Mouse (Mus musculus) limb, embryonic 10.5 days (tissue): ENCODE measurements around the gene Ankfn1. TPM values are rescaled to one million over a fixed set of nuclear protein-coding genes. Genes with fewer than 3 reads are reported as not detected.

Experiments used
- DNase-seq: peaks from one replicate; pipeline ENCODE4 v3.0.0-alpha.2; 2017; ENCODE audit warnings: low spot score
- H3K27ac ChIP-seq: fragments of 300-500 bp; sonication (generic); 2 replicates; pipeline ENCODE4 v1.5.1; 2016; ENCODE audit warnings: mild to moderate bottlenecking
- H3K27me3 ChIP-seq: fragments of 300-500 bp; sonication (generic); 2 replicates; pipeline ENCODE4 v1.6.1; 2016; ENCODE audit warnings: low read depth, mild to moderate bottlenecking; ENCODE audit not compliant: poor library complexity, severe bottlenecking
- H3K36me3 ChIP-seq: fragments of 300-500 bp; sonication (generic); 2 replicates; pipeline ENCODE4 v1.6.1; 2016; ENCODE audit warnings: mild to moderate bottlenecking, moderate library complexity
- H3K4me1 ChIP-seq: fragments of 300-500 bp; sonication (generic); 2 replicates; pipeline ENCODE4 v1.6.1; 2016
- H3K4me3 ChIP-seq: fragments of 300-500 bp; sonication (generic); 2 replicates; pipeline ENCODE4 v1.5.1; 2016; ENCODE audit warnings: mild to moderate bottlenecking, moderate library complexity
- H3K9me3 ChIP-seq: fragments of 300-500 bp; sonication (generic); replicated peaks from 2 replicates; pipeline ENCODE4 v1.6.1; 2016; ENCODE audit warnings: mild to moderate bottlenecking
- WGBS: fragments of 180-500 bp; shearing (Covaris S2); methylation state at CpG from one replicate; pipeline ENCODE4 v1.1.7; 2016; 5-methylcytosine and 5-hydroxymethylcytosine counted together
- polyA plus RNA-seq: library from polyadenylated mRNA; unstranded; fragments of >200 nt; fragmentation: Nextera tagmentation; extraction: Ambion mirVana; gene quantifications from 2 replicates; pipeline ENCODE4 v1.2.1, GENCODE M21; 2016

Ankfn1 gene
- polyA plus RNA-seq, 1 experiment from 2014 or later, result not detected

GRCm38 (mm10) chr11:89360895-89361294, 416.6 kb downstream of the Ankfn1 start:
- Histone ChIP-seq H3K9me3 (no peaks in the 10 kb centered on the region), H3K4me1 (peaks cover 6% of the 10 kb centered on the region), H3K27ac (no peak overlapping the region), H3K4me3 (no peak overlapping the region), H3K27me3 (no peaks in the 10 kb centered on the region), H3K36me3 (no peaks in the 10 kb centered on the region)
- 98% methylated on average over 3 of the region's 3 CpGs for WGBS
- DNase-seq, result no peak

- Histone ChIP-seq H3K4me1 (peaks cover 10% of the 10 kb centered on the region), H3K27me3 (no peaks in the 10 kb centered on the region), H3K4me3 (no peak overlapping the region), H3K9me3 (no peaks in the 10 kb centered on the region), H3K27ac (no peak overlapping the region), H3K36me3 (no peaks in the 10 kb centered on the region)
- DNase-seq, result no peak
- WGBS, result 87% methylated on average over 5 of the region's 5 CpGs
Observed at GRCm38 (mm10) chr11:89358546-89358945, 418.9 kb downstream of the Ankfn1 start.

GRCm38 (mm10) chr11:89356479-89356878, 421.0 kb downstream of the Ankfn1 start:
- peaks cover 10% of the 10 kb centered on the region for H3K4me1 ChIP-seq
- H3K9me3 ChIP-seq, result no peaks in the 10 kb centered on the region
- H3K27me3 ChIP-seq, result no peaks in the 10 kb centered on the region
- no peak overlapping the region; the same call in 1 of the 2 replicates for H3K27ac ChIP-seq
- no peak for DNase-seq
- H3K4me3 ChIP-seq, result no peak overlapping the region
- WGBS, result 79% methylated on average over 2 of the region's 2 CpGs
- H3K36me3 ChIP-seq, result no peaks in the 10 kb centered on the region

- 74% methylated on average over 5 of the region's 5 CpGs for WGBS
- no peak for DNase-seq
- Histone ChIP-seq H3K27ac (no peak overlapping the region; the same call in 1 of the 2 replicates), H3K4me3 (no peak overlapping the region), H3K9me3 (no peaks in the 10 kb centered on the region), H3K27me3 (no peaks in the 10 kb centered on the region), H3K36me3 (no peaks in the 10 kb centered on the region), H3K4me1 (peaks cover 10% of the 10 kb centered on the region)
Observed at GRCm38 (mm10) chr11:89356018-89356417, 421.4 kb downstream of the Ankfn1 start.

GRCm38 (mm10) chr11:89340238-89340637, 437.2 kb downstream of the Ankfn1 start:
- DNase-seq, result peak; percentile 36
- 19% methylated on average over 12 of the region's 12 CpGs for WGBS
- Histone ChIP-seq H3K4me3 (no peak overlapping the region), H3K9me3 (no peaks in the 10 kb centered on the region), H3K27me3 (no peaks in the 10 kb centered on the region), H3K27ac (peak overlapping the region; percentile 21; the same call in 1 of the 2 replicates), H3K36me3 (no peaks in the 10 kb centered on the region), H3K4me1 (peaks cover 7% of the 10 kb centered on the region)

Other genes starting within 250 kb of the Ankfn1 start
- gene Pctp, start 225.2 kb upstream of the Ankfn1 start, polyA plus RNA-seq, result 21.9 and 24.5 TPM in 2 replicates